Mouse (Mus musculus): ENCODE measurements at regions not wholly inside any gene's neighbourhood (a gene's known extent, or its start where the extent isn't known, plus 50 kb on each side); places are given as distances from the start of the nearest gene placed in this dataset.

DNA sequence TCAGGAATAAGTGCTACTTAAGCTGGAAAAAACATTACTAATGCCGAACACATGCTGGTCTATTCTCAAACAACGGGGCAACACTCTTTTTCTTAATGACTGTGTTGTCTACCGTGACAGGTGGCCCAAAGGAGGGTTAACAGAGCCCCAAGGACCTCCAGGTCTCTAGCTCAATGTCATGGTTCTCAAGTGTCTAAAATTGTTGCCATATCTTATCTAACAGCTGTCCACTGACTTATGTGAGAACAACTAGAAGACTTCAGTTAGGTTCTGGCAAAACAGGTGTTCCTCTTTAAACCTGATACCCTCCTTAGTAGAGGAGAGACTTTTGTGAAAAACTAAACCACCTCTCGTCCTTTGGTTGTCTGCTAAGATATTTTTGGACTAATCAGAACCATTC lies 257.4 kb upstream of the Tbl1xr1 start:
- TF ChIP-seq MAFK (IDR thresholded peaks at IDR 0.05; ENCODE audit: insufficient read depth, low read depth, low read length) (no peak), ZNF384 (IDR thresholded peaks at IDR 0.05; ENCODE audit: low read depth, low read length) (no peak), HCFC1 (IDR thresholded peaks at IDR 0.05; ENCODE audit: borderline replicate concordance, insufficient read depth, low read length) (no peak)

Measured in ES-E14 (cell line).